Mouse (Mus musculus): ENCODE results near the gene Kcnab3.

GRCm38 (mm10) chr11:69297799-69298198, 28.3 kb upstream of the Kcnab3 start:
- no peak for TF ChIP-seq POLR2A (IDR thresholded peaks at IDR 0.05; ENCODE audit: extremely low read depth, insufficient read depth, low read length)
- no peak for TF ChIP-seq CTCF (IDR thresholded peaks at IDR 0.05; ENCODE audit: extremely low read depth, insufficient read depth, low read length)
